Mouse (Mus musculus) spleen, adult 2 months (tissue): ENCODE data around the gene Cbfa2t3. TPM values are rescaled to one million over a fixed set of nuclear protein-coding genes. Genes with fewer than 3 reads are reported as not detected.
A peak's percentile ranks its signal among the peaks of the same experiment; 100 is the strongest.

Experiments used
- DNase-seq, 2 experiments: peaks; one replicate each; pipeline versions ENCODE4 v3.0.0 to v3.0.0-alpha.2; 2012 to 2021; ENCODE audit warnings: low spot score in 2 of 2, low read depth in 1 of 2
- H3K27ac ChIP-seq: fragments of 200-500 bp; 2 replicates; pipeline ENCODE4 v1.5.1; 2012; ENCODE audit warnings: low read length, inconsistent platforms; ENCODE audit not compliant: insufficient read depth
- H3K27me3 ChIP-seq: fragments of 200-500 bp; 2 replicates; pipeline ENCODE4 v1.6.1; 2012; ENCODE audit warnings: mild to moderate bottlenecking, moderate library complexity, low read length, inconsistent platforms; ENCODE audit not compliant: control insufficient read depth, insufficient read depth
- H3K36me3 ChIP-seq: fragments of 200-500 bp; 2 replicates; pipeline ENCODE4 v1.6.1; 2012; ENCODE audit warnings: mild to moderate bottlenecking, low read length, inconsistent platforms; ENCODE audit not compliant: control insufficient read depth, insufficient read depth
- H3K4me1 ChIP-seq: fragments of 200-500 bp; 2 replicates; pipeline ENCODE4 v1.6.1; 2011; ENCODE audit warnings: inconsistent platforms; ENCODE audit not compliant: control insufficient read depth, insufficient read depth, insufficient read length
- H3K4me3 ChIP-seq: fragments of 200-500 bp; 2 replicates; pipeline ENCODE4 v1.5.1; 2011; ENCODE audit warnings: mild to moderate bottlenecking, inconsistent platforms; ENCODE audit not compliant: insufficient read depth, insufficient read length; ENCODE audit errors: extremely low read depth
- CTCF ChIP-seq: fragments of 200-500 bp; IDR thresholded peaks from 2 replicates; pipeline ENCODE4 v1.5.1; 2011; ENCODE audit warnings: mild to moderate bottlenecking, inconsistent platforms; ENCODE audit not compliant: insufficient read depth, insufficient read length, insufficient replicate concordance; ENCODE audit errors: extremely low read depth
- POLR2A ChIP-seq: fragments of 200-500 bp; IDR thresholded peaks from 2 replicates; pipeline ENCODE4 v1.6.1; 2011; ENCODE audit warnings: low read depth, low read length, inconsistent platforms
- WGBS: fragments of 180-500 bp; shearing (Covaris S2); methylation state at CpG from one replicate; pipeline ENCODE4 v1.1.7; 2018; 5-methylcytosine and 5-hydroxymethylcytosine counted together
- polyA plus RNA-seq: library from polyadenylated mRNA; depleted of rRNA; stranded (reverse); fragments of >200 nt; gene quantifications from 2 replicates; pipeline ENCODE4 v1.2.3, GENCODE M21; 2012

The Cbfa2t3 gene
- polyA plus RNA-seq, 1 experiment = 38.3 TPM

DNA sequence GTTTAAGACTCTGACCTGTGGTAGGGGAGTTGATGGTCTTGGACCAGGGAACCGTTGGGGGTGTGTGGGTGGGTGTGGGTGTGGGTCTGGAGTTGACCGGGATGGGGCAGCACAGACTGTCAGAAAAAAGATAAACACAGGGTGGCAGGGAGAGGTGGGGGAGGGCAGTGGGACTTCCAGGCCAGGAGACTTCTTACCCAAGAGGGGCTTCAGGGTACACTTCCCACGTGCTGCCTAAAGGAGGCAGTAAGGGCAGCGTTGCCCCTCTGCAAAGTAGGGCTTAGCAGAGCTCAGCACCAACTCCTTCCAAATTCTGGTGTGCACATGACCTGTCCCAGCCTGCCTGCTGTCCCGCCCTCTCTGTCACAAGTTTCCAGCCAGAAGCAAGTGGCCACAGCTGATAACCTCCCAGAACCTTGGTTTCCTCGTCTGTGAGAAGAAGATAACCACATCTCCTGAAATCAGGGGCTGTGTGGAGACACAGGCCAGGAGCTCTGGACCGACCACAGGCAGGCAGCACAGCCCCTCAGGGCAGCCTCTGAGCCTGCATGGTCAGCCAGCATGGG, 20.7 kb upstream of the Cbfa2t3 start:
- no peak overlapping the region for H3K4me3 ChIP-seq
- no peak for DNase-seq
- TF ChIP-seq POLR2A (no peak), CTCF (0 out of 2 replicates have a peak, but pooled peaks have one; percentile 4)
- peak overlapping the region; percentile 20; the same call in 1 of the 2 replicates for H3K27ac ChIP-seq
- no peaks in the 10 kb centered on the region for H3K27me3 ChIP-seq
- WGBS = 31% methylated on average over 7 of the region's 7 CpGs
- peaks cover 18% of the 10 kb centered on the region; the same call in 1 of the 2 replicates for H3K4me1 ChIP-seq
- no peaks in the 10 kb centered on the region for H3K36me3 ChIP-seq

DNA sequence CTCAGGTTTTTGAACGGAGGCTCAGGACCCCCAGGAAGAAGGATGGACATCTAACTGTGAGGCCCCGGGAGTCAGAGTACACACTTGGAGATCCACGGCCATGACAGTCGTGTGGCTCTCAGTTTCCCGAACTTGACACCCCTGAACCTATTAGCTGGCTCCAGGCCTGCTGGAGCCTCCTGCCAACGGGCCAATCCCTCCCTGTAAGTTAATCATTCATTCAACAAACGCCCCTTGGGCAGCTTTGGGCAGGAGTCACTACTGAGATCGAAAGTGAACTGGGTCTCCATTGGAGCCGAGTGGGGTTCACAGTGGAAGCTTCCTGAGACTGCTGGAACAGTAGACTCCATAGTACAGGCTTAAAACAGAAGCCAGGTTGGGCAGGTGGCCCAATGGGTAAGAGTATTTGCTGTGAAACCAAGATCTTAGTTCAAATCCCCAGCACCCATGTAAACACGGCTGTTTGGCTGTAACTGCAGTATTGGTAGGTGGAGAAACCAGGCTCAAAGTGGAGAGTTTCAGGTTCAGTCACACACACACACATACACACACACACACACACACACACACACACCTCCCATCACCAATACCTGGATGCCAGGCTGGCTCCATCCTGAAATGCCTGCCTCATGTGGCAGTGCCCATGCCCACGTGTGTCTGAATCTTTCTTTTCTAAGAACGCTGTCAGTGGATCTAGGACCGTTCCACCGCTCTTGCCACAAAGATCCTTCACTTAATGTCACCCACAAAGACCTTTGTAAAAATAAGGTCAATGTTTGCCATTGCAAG, 20.0 kb upstream of the Cbfa2t3 start:
- no peak overlapping the region for H3K27ac ChIP-seq
- no peak overlapping the region for H3K4me3 ChIP-seq
- TF ChIP-seq POLR2A = no peak
- TF ChIP-seq CTCF = no peak
- no peaks in the 10 kb centered on the region for H3K36me3 ChIP-seq
- H3K27me3 ChIP-seq = no peaks in the 10 kb centered on the region
- 85% methylated on average over 14 of the region's 14 CpGs for WGBS
- H3K4me1 ChIP-seq = peaks cover 18% of the 10 kb centered on the region; the same call in 1 of the 2 replicates
- DNase-seq = no peak

DNA sequence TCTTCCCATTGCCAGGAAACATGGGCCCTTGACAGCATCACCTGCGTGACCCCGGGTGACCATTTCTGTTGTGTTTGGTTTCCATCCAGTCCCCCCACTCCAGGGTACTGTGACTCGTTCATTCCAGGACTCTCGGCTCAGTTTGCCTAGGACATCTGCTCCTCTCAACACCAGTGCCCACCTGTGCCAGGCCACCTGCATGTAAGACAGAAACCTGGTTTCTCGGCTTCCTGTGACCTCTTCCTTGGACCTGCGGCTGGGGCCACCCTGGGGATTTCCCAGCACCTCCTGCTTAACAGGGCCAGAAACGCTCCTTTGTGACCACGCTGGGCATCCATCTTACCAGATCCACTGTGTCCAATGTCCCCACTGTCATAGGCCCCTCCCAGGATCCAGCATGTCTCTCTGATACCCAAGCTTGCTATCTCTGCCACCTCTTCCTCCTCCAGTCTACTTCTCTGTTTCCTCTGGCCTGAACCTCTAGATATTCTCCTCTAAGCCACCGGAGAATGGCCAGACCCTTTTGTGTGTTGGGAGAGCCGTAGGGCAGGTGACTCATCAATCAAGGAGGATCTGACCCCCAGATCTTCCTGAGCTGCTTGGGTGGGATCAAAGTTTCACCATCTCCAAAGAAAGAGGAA, 19.1 kb upstream of the Cbfa2t3 start:
- no peak overlapping the region for H3K27ac ChIP-seq
- no peak overlapping the region for H3K4me3 ChIP-seq
- WGBS = 52% methylated on average over 10 of the region's 10 CpGs
- no peak for DNase-seq
- H3K36me3 ChIP-seq = no peaks in the 10 kb centered on the region
- TF ChIP-seq CTCF (no peak), POLR2A (no peak)
- H3K4me1 ChIP-seq = peaks cover 18% of the 10 kb centered on the region; the same call in 1 of the 2 replicates
- no peaks in the 10 kb centered on the region for H3K27me3 ChIP-seq

DNA sequence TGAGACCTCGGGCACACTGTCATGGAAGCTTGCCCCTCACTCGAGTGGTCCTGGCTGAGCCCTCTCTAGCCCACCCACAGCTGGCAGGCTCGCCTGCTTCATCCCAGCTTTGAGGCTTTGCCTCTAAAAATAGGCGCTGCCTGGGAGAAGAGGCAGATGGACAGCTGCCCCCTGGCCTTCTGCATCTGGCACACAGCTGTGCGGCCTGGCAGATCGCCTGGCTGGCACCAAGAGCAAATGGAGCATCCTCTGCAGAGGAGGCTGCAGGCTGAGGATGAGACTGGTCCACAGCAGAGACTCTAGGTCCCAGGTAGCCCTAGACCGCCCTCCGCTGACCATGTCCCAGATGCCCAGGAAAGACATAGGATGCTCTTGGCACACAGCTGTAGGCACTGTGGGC, 17.7 kb upstream of the Cbfa2t3 start:
- Histone ChIP-seq H3K4me3 (no peak overlapping the region), H3K27me3 (no peaks in the 10 kb centered on the region), H3K36me3 (no peaks in the 10 kb centered on the region), H3K4me1 (peaks cover 26% of the 10 kb centered on the region; the same call in 1 of the 2 replicates), H3K27ac (no peak overlapping the region)
- TF ChIP-seq CTCF (no peak), POLR2A (no peak)
- DNase-seq = no peak
- WGBS = 86% methylated on average over 8 of the region's 8 CpGs

DNA sequence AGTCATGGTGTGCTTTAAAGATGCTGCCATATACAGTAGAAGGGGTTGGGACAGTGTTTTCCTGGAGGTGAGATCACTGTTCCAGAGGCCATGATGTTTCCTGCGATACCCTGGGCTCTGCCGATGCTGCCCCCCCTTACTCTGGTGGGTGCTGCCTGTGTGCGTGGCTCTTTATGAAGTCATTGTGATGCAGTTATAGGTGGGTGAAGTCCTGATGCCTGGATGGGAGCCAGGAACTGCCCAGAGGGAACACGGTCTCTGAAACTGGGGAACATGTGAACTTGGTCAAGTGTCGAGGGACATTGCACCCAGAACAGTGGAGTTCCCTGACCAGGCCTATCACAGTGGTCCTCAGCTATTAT, 14.2 kb upstream of the Cbfa2t3 start:
- WGBS = 81% methylated on average over 5 of the region's 5 CpGs
- no peak overlapping the region for H3K27ac ChIP-seq
- peaks cover 31% of the 10 kb centered on the region for H3K4me1 ChIP-seq

DNA sequence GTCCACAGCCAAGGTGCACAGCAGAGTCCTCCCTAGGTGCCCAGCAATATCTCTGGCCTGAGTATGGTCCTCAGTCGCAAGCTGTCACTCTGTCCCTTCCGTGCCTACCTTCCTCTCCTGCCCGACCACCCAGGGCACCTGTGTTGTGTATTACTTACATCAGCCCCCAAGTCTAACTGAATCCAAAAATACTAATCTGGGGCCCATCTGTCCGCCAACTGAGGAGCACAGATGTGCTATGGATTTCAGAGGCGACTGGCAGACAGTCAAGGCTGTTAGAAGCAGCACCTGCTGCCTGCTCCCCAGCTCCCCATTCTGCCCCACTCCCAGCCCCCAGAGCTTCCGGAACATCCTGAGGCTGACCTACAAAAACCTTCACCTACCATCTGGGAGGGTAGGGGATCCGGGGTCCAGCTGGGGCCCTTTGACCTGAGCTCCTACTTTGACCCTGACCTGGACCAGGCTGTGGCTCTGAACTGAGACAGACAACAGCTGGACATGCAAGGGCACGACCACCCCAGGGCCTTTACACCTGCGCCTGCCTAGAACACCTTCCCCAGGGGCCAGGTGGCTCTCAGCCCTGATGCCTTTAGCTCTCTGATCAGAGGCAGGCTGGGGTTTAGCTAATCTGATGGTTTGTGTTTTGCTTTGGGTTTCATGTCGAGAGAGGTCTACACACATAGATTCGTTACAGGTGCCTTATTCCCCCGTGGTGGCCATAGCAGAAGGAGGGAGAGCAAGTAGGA, 13.7 kb upstream of the Cbfa2t3 start:
- Histone ChIP-seq H3K4me1 (peaks cover 31% of the 10 kb centered on the region), H3K36me3 (no peaks in the 10 kb centered on the region), H3K4me3 (no peak overlapping the region), H3K27me3 (no peaks in the 10 kb centered on the region), H3K27ac (no peak overlapping the region)
- no peak for TF ChIP-seq POLR2A
- TF ChIP-seq CTCF = no peak
- no peak for DNase-seq
- 39% methylated on average over 12 of the region's 12 CpGs for WGBS

More for the DNA sequence above, 14.2 kb upstream of the Cbfa2t3 start:
- H3K27me3 ChIP-seq = no peaks in the 10 kb centered on the region
- no peak for TF ChIP-seq POLR2A
- no peak for TF ChIP-seq CTCF
- H3K4me3 ChIP-seq = no peak overlapping the region
- DNase-seq = no peak
- H3K36me3 ChIP-seq = no peaks in the 10 kb centered on the region
